Comparison of ENCODE assay signal across 18 mouse cellular contexts in genomic region chr1:119541570-119541969, GRCm38 (mm10). TPM values are rescaled to one million over a fixed set of nuclear protein-coding genes. Genes with fewer than 3 reads are reported as not detected.
DNase-seq lines count a peak whose midpoint lies in the region; ATAC-seq lines count a peak whose summit lies in the region.
"Had no signal": no experiment of that assay in that cellular context is flagged by ENCODE, and none has a peak within 500 bp of the region (broad histone marks: within the 10 kb centered on the region; RNA-seq: fewer than 3 reads in every experiment).

No protein-coding gene starts in this region.

- H3K4me1 ChIP-seq in liver, embryonic 12.5 days, result peaks cover 19% of the 10 kb centered on the region
- H3K4me1 ChIP-seq in liver, embryonic 11.5 days (replicated peaks; ENCODE audit: control insufficient read depth, insufficient read depth, low read length), result peaks cover 8% of the 10 kb centered on the region
- H3K4me1 ChIP-seq in embryonic facial prominence, embryonic 14.5 days (ENCODE audit: control insufficient read depth, insufficient read depth, low read length), result no peaks in the 10 kb centered on the region
- peaks cover 24% of the 10 kb centered on the region for H3K4me1 ChIP-seq in liver, embryonic 15.5 days (replicated peaks)
- no peaks in the 10 kb centered on the region for H3K4me1 ChIP-seq in hindbrain, embryonic 12.5 days

- peak overlapping the region; percentile 62; the same call in 1 of the 2 replicates for H3K27ac ChIP-seq in liver, embryonic 12.5 days
- H3K27ac ChIP-seq in liver, embryonic 11.5 days (ENCODE audit: low read depth, low read length), result no peak overlapping the region
- no peak overlapping the region for H3K27ac ChIP-seq in embryonic facial prominence, embryonic 14.5 days (replicated peaks; ENCODE audit: low read depth, low read length)
- H3K27ac ChIP-seq in liver, embryonic 15.5 days (replicated peaks), result peak overlapping the region; percentile 74; the same call in 1 of the 2 replicates
- no peak overlapping the region for H3K27ac ChIP-seq in hindbrain, embryonic 12.5 days
- H3K27ac ChIP-seq: macrophage had no signal

- DNase-seq in heart, adult 11 months, result peak; percentile 62
- no peak for DNase-seq in heart, adult 8-10 months (ENCODE audit: low spot score)
- no peak for DNase-seq in liver, embryonic 11.5 days (ENCODE audit: low spot score)
- DNase-seq in embryonic facial prominence, embryonic 14.5 days (ENCODE audit: low spot score), result peak; percentile 27
- no peak for DNase-seq in right cerebral cortex, postnatal 10 days (ENCODE audit: low spot score in 2 of 2)
- DNase-seq: adrenal gland, postnatal 25 days; cerebellum, adult 8-10 months; gastrocnemius, postnatal 36 days; layer of hippocampus, adult 9-11 months; midbrain, embryonic 14.5 days; right cerebral cortex, adult 18-20 months; thymus, postnatal 36 days had no signal

- 0 out of 2 replicates have a peak, but pooled peaks cover under 1% of the 10 kb centered on the region for H3K36me3 ChIP-seq in liver, embryonic 12.5 days
- H3K36me3 ChIP-seq in liver, embryonic 11.5 days (ENCODE audit: control insufficient read depth, insufficient read depth, low read length), result no peaks in the 10 kb centered on the region
- no peaks in the 10 kb centered on the region for H3K36me3 ChIP-seq in embryonic facial prominence, embryonic 14.5 days (ENCODE audit: control insufficient read depth, insufficient read depth, low read length)
- H3K36me3 ChIP-seq in liver, embryonic 15.5 days (replicated peaks), result no peaks in the 10 kb centered on the region
- H3K36me3 ChIP-seq in hindbrain, embryonic 12.5 days, result no peaks in the 10 kb centered on the region

- ATAC-seq in liver, embryonic 12.5 days, result no peak
- ATAC-seq in liver, embryonic 11.5 days (replicated peaks; ENCODE audit: low FRiP score), result no peak
- ATAC-seq in embryonic facial prominence, embryonic 14.5 days (ENCODE audit: low read depth), result peak; percentile 42
- ATAC-seq in liver, embryonic 15.5 days (ENCODE audit: insufficient read depth), result peak; percentile 32
- ATAC-seq in hindbrain, embryonic 12.5 days (ENCODE audit: low FRiP score), result no peak
- ATAC-seq: hindbrain, embryonic 16.5 days had no signal

- H3K4me2 ChIP-seq in liver, embryonic 12.5 days, result no peak overlapping the region
- H3K4me2 ChIP-seq in liver, embryonic 11.5 days, result no peak overlapping the region
- H3K4me2 ChIP-seq in embryonic facial prominence, embryonic 14.5 days (ENCODE audit: low read depth, low read length), result no peak overlapping the region
- no peak overlapping the region for H3K4me2 ChIP-seq in liver, embryonic 15.5 days
- no peak overlapping the region for H3K4me2 ChIP-seq in hindbrain, embryonic 12.5 days (replicated peaks)

- no peak overlapping the region for H3K4me3 ChIP-seq in liver, embryonic 12.5 days
- H3K4me3 ChIP-seq in liver, embryonic 11.5 days (ENCODE audit: low read depth, low read length), result no peak overlapping the region
- no peak overlapping the region for H3K4me3 ChIP-seq in embryonic facial prominence, embryonic 14.5 days (ENCODE audit: low read depth, low read length)
- no peak overlapping the region for H3K4me3 ChIP-seq in liver, embryonic 15.5 days (replicated peaks)
- no peak overlapping the region for H3K4me3 ChIP-seq in hindbrain, embryonic 12.5 days

- no peaks in the 10 kb centered on the region for H3K27me3 ChIP-seq in liver, embryonic 12.5 days (replicated peaks)
- H3K27me3 ChIP-seq in liver, embryonic 11.5 days (replicated peaks; ENCODE audit: control insufficient read depth, insufficient read depth, low read length), result no peaks in the 10 kb centered on the region
- no peaks in the 10 kb centered on the region for H3K27me3 ChIP-seq in embryonic facial prominence, embryonic 14.5 days (replicated peaks; ENCODE audit: control insufficient read depth, insufficient read depth, low read length)
- no peaks in the 10 kb centered on the region for H3K27me3 ChIP-seq in liver, embryonic 15.5 days
- no peaks in the 10 kb centered on the region for H3K27me3 ChIP-seq in hindbrain, embryonic 12.5 days
- H3K27me3 ChIP-seq: CH12.LX had no signal

- no peak overlapping the region for H3K9ac ChIP-seq in liver, embryonic 12.5 days
- no peak overlapping the region for H3K9ac ChIP-seq in liver, embryonic 11.5 days (ENCODE audit: low read depth, low read length)
- no peak overlapping the region for H3K9ac ChIP-seq in embryonic facial prominence, embryonic 14.5 days (ENCODE audit: low read depth, low read length)
- no peak overlapping the region for H3K9ac ChIP-seq in liver, embryonic 15.5 days
- H3K9ac ChIP-seq in hindbrain, embryonic 12.5 days, result no peak overlapping the region

- 52% methylated on average over 2 of the region's 3 CpGs for WGBS in liver, embryonic 12.5 days (ENCODE audit: insufficient replicate concordance)
- WGBS in liver, embryonic 11.5 days, result 60% methylated on average over 3 of the region's 3 CpGs
- WGBS in embryonic facial prominence, embryonic 14.5 days, result 39% methylated on average over 3 of the region's 3 CpGs
- WGBS in liver, embryonic 15.5 days (ENCODE audit: insufficient replicate concordance), result 62% methylated on average over 3 of the region's 3 CpGs
- WGBS in hindbrain, embryonic 12.5 days, result 70% methylated on average over 3 of the region's 3 CpGs

- no peaks in the 10 kb centered on the region for H3K9me3 ChIP-seq in liver, embryonic 12.5 days (replicated peaks)
- no peaks in the 10 kb centered on the region for H3K9me3 ChIP-seq in liver, embryonic 11.5 days (ENCODE audit: control insufficient read depth, low read length)
- no peaks in the 10 kb centered on the region for H3K9me3 ChIP-seq in embryonic facial prominence, embryonic 14.5 days (ENCODE audit: control insufficient read depth, low read length)
- no peaks in the 10 kb centered on the region for H3K9me3 ChIP-seq in liver, embryonic 15.5 days (replicated peaks)
- no peaks in the 10 kb centered on the region for H3K9me3 ChIP-seq in hindbrain, embryonic 12.5 days (replicated peaks)

RNA-seq across cellular contexts. Expression of gene Tmem185b, which starts 15.6 kb away (rescaled TPM):
- 10 to 100 TPM; 11.5 to 13.9 (median 11.8) TPM for total RNA-seq in heart, adult 8-10 months (2022)
- 11.6 and 11.7 TPM in 2 replicates for polyA plus RNA-seq in liver, embryonic 12.5 days (2016; fragmentation: Nextera tagmentation; extraction: Ambion mirVana)
- 17.6 and 21.7 TPM in 2 replicates for polyA plus RNA-seq in liver, embryonic 11.5 days (2014; fragmentation: Nextera tagmentation; extraction: Ambion mirVana)
- 25.3 and 25.8 TPM in 2 replicates for polyA plus RNA-seq in embryonic facial prominence, embryonic 14.5 days (2014; fragmentation: Nextera tagmentation; extraction: Ambion mirVana)
- 7.9 TPM in 2 replicates for polyA plus RNA-seq in liver, embryonic 15.5 days (2015; fragmentation: Nextera tagmentation; extraction: Ambion mirVana)
- polyA plus RNA-seq in hindbrain, embryonic 12.5 days (2016; fragmentation: Nextera tagmentation; extraction: Ambion mirVana), result 19.9 and 21.9 TPM in 2 replicates

RNA-seq across cellular contexts. Expression of gene Ralb, which starts 37.0 kb away (rescaled TPM):
- 10 to 100 TPM; 22.7 to 29.9 (median 27.2) TPM for total RNA-seq in heart, adult 8-10 months (2022)
- polyA plus RNA-seq in liver, embryonic 12.5 days (2016; fragmentation: Nextera tagmentation; extraction: Ambion mirVana), result 58.2 and 58.8 TPM in 2 replicates
- polyA plus RNA-seq in liver, embryonic 11.5 days (2014; fragmentation: Nextera tagmentation; extraction: Ambion mirVana), result 92.1 and 96.8 TPM in 2 replicates
- polyA plus RNA-seq in embryonic facial prominence, embryonic 14.5 days (2014; fragmentation: Nextera tagmentation; extraction: Ambion mirVana), result 96.8 and 114 TPM in 2 replicates
- 37.5 and 38.6 TPM in 2 replicates for polyA plus RNA-seq in liver, embryonic 15.5 days (2015; fragmentation: Nextera tagmentation; extraction: Ambion mirVana)
- 97.7 and 99.9 TPM in 2 replicates for polyA plus RNA-seq in hindbrain, embryonic 12.5 days (2016; fragmentation: Nextera tagmentation; extraction: Ambion mirVana)

Comparison
In these comparisons a context has a peak if more than half of its experiments do, and no peak if none do; other contexts are left out.
1. DNase-seq: peak in heart, adult 11 months (single experiment) and embryonic facial prominence, embryonic 14.5 days (single experiment); none in heart, adult 8-10 months (single experiment), liver, embryonic 11.5 days (single experiment) and right cerebral cortex, postnatal 10 days (0 of 2).
2. ATAC-seq: peak in embryonic facial prominence, embryonic 14.5 days (single experiment) and liver, embryonic 15.5 days (single experiment); none in liver, embryonic 12.5 days (single experiment), liver, embryonic 11.5 days (single experiment) and hindbrain, embryonic 12.5 days (single experiment).
3. H3K27ac ChIP-seq: peak in liver, embryonic 12.5 days (single experiment) and liver, embryonic 15.5 days (single experiment); none in liver, embryonic 11.5 days (single experiment), embryonic facial prominence, embryonic 14.5 days (single experiment) and hindbrain, embryonic 12.5 days (single experiment).